Mouse (Mus musculus) olfactory bulb, adult 2 months (tissue): ENCODE results near the gene Cd163.

Experiments used
- CTCF ChIP-seq: fragments of 200-500 bp; IDR thresholded peaks from 2 replicates; pipeline ENCODE4 v1.5.1; 2012; ENCODE audit warnings: low read depth, mild to moderate bottlenecking, low read length, moderate library complexity; ENCODE audit not compliant: insufficient read depth
- POLR2A ChIP-seq: fragments of 200-500 bp; IDR thresholded peaks from 2 replicates; pipeline ENCODE4 v1.6.1; 2012; ENCODE audit warnings: mild to moderate bottlenecking, low read depth, low read length, moderate library complexity; ENCODE audit not compliant: insufficient read depth

- no peak for TF ChIP-seq POLR2A
- no peak for TF ChIP-seq CTCF
Observed at GRCm38 (mm10) chr6:124353246-124353645, 48.8 kb downstream of the Cd163 start.
